Mouse (Mus musculus) heart, adult 2 months (tissue): ENCODE results near the gene Tmem26. TPM values are rescaled to one million over a fixed set of nuclear protein-coding genes. Genes with fewer than 3 reads are reported as not detected.

Source experiments
- DNase-seq, 2 experiments: peaks; one replicate each; pipeline ENCODE4 v3.0.0; 2021
- H3K27ac ChIP-seq: fragments of 200-600 bp; 2 replicates; pipeline ENCODE4 v1.8.1; 2022
- H3K27me3 ChIP-seq: fragments of 200-500 bp; 2 replicates; pipeline ENCODE4 v1.6.1; 2012; ENCODE audit warnings: mild to moderate bottlenecking, low read length, inconsistent platforms, mixed read lengths; ENCODE audit not compliant: control insufficient read depth, insufficient read depth
- H3K36me3 ChIP-seq: fragments of 200-500 bp; 2 replicates; pipeline ENCODE4 v1.6.1; 2012; ENCODE audit warnings: low read length, inconsistent platforms; ENCODE audit not compliant: control insufficient read depth, insufficient read depth
- H3K4me1 ChIP-seq: fragments of 200-500 bp; 2 replicates; pipeline ENCODE4 v1.6.1; 2011; ENCODE audit warnings: low read length; ENCODE audit not compliant: control insufficient read depth, insufficient read depth
- H3K4me3 ChIP-seq: fragments of 200-600 bp; 2 replicates; pipeline ENCODE4 v1.8.1; 2022
- H3K79me2 ChIP-seq: fragments of 200-500 bp; replicated peaks from 2 replicates; pipeline ENCODE4 v1.6.1; 2012; ENCODE audit warnings: mild to moderate bottlenecking, inconsistent platforms, low read length, moderate library complexity, mixed read lengths; ENCODE audit not compliant: control insufficient read depth, insufficient read depth
- H3K9ac ChIP-seq: fragments of 200-500 bp; 2 replicates; pipeline ENCODE4 v1.6.1; 2012; ENCODE audit warnings: low read depth, mild to moderate bottlenecking, control low read depth, inconsistent platforms, low read length, mixed read lengths
- CTCF ChIP-seq: fragments of 200-600 bp; IDR thresholded peaks from 2 replicates; pipeline ENCODE4 v1.8.1; 2022; ENCODE audit warnings: antibody characterized with exemption, mild to moderate bottlenecking, moderate library complexity
- EP300 ChIP-seq: fragments of 200-500 bp; IDR thresholded peaks from 2 replicates; pipeline ENCODE4 v1.6.1; 2011; ENCODE audit warnings: low read depth, low read length, control low read depth; ENCODE audit not compliant: insufficient read depth
- POLR2A ChIP-seq: fragments of 200-500 bp; IDR thresholded peaks from 2 replicates; pipeline ENCODE4 v1.6.1; 2011; ENCODE audit warnings: mild to moderate bottlenecking, low read depth, low read length, control low read depth; ENCODE audit not compliant: insufficient read depth
- WGBS: fragments of 180-500 bp; shearing (Covaris S2); methylation state at CpG from one replicate; pipeline ENCODE4 v1.1.7; 2018; 5-methylcytosine and 5-hydroxymethylcytosine counted together
- intact Hi-C: fragments of 180-260 bp; cut with DNase I; formaldehyde crosslinking; loops from one replicate; pipeline ENCODE4 v1.15.1; 2025
- polyA plus RNA-seq: library from polyadenylated mRNA; depleted of rRNA; stranded (reverse); fragments of >200 nt; gene quantifications from 2 replicates; pipeline ENCODE4 v1.2.3, GENCODE M21; 2012
- total RNA-seq, 2 experiments: library from RNA; stranded (reverse); gene quantifications; 2 replicates each; pipeline ENCODE4 v1.2.3; 2021

Gene Tmem26
- total and polyA plus RNA-seq, 3 experiments: 0.20 to 0.39 (median 0.37) TPM

GRCm38 (mm10) chr10:68800339-68800738 is 76.9 kb downstream of the Tmem26 start:
- 0 out of 2 replicates have a peak, but pooled peaks cover 1% of the 10 kb centered on the region for H3K4me1 ChIP-seq
- no peak overlapping the region for H3K9ac ChIP-seq
- no peak for TF ChIP-seq POLR2A
- no peak for TF ChIP-seq CTCF
- no peak for TF ChIP-seq EP300
- no peak overlapping the region for H3K27ac ChIP-seq
- intact Hi-C loops: no loop called here
- no peak for DNase-seq
- no peaks in the 10 kb centered on the region for H3K27me3 ChIP-seq
- WGBS: 93% methylated on average over 7 of the region's 7 CpGs
- H3K79me2 ChIP-seq: no peaks in the 10 kb centered on the region
- H3K36me3 ChIP-seq: no peaks in the 10 kb centered on the region
- no peak overlapping the region for H3K4me3 ChIP-seq

DNA sequence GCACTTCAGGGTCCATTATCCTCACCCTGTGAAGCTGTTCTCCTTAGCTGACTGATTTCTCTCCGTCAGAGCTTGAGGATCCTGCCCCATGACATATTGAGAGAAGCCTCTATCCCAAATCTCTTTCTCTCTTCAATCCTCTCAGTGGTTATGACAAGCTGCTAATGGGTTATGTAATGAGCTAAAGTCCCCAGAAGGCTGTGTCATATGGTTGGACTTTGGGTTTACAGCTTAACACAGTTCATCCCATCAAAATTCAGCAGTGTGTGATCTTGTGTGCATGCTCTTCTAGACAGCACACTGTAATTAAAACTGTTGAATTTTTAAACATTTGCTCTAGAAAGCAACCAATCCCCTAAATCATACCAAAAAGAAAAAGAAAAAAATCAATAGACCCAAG is 82.9 kb downstream of the Tmem26 start:
- TF ChIP-seq EP300 (no peak), CTCF (no peak), POLR2A (no peak)
- WGBS: 95% methylated on average over 1 of the region's 1 CpGs
- DNase-seq: no peak
- Histone ChIP-seq H3K27ac (no peak overlapping the region), H3K79me2 (no peaks in the 10 kb centered on the region), H3K27me3 (no peaks in the 10 kb centered on the region), H3K4me1 (no peaks in the 10 kb centered on the region), H3K4me3 (no peak overlapping the region), H3K9ac (no peak overlapping the region), H3K36me3 (no peaks in the 10 kb centered on the region)
- intact Hi-C loops: no loop called here

GRCm38 (mm10) chr10:68810958-68811357 is 87.5 kb downstream of the Tmem26 start:
- intact Hi-C loops: no loop called here

GRCm38 (mm10) chr10:68812699-68813098 is 89.3 kb downstream of the Tmem26 start:
- no peak for DNase-seq
- no peaks in the 10 kb centered on the region for H3K79me2 ChIP-seq
- TF ChIP-seq POLR2A (no peak), CTCF (no peak), EP300 (no peak)
- H3K4me1 ChIP-seq: no peaks in the 10 kb centered on the region
- H3K27ac ChIP-seq: no peak overlapping the region
- no peaks in the 10 kb centered on the region for H3K27me3 ChIP-seq
- no peak overlapping the region for H3K4me3 ChIP-seq
- intact Hi-C loops: no loop called here
- H3K36me3 ChIP-seq: no peaks in the 10 kb centered on the region
- H3K9ac ChIP-seq: no peak overlapping the region
- 90% methylated on average over 12 of the region's 12 CpGs for WGBS

More at GRCm38 (mm10) chr10:68810958-68811357, 87.5 kb downstream of the Tmem26 start:
- H3K9ac ChIP-seq: no peak overlapping the region
- no peak overlapping the region for H3K4me3 ChIP-seq
- no peaks in the 10 kb centered on the region for H3K4me1 ChIP-seq
- H3K27me3 ChIP-seq: no peaks in the 10 kb centered on the region
- no peaks in the 10 kb centered on the region for H3K36me3 ChIP-seq
- TF ChIP-seq POLR2A (no peak), CTCF (peak; percentile 17; the same call in 1 of the 2 replicates)
- H3K79me2 ChIP-seq: no peaks in the 10 kb centered on the region
- DNase-seq: no peak
- whole genome bisulfite sequencing: 85% methylated on average over 5 of the region's 5 CpGs
- no peak overlapping the region for H3K27ac ChIP-seq

DNA sequence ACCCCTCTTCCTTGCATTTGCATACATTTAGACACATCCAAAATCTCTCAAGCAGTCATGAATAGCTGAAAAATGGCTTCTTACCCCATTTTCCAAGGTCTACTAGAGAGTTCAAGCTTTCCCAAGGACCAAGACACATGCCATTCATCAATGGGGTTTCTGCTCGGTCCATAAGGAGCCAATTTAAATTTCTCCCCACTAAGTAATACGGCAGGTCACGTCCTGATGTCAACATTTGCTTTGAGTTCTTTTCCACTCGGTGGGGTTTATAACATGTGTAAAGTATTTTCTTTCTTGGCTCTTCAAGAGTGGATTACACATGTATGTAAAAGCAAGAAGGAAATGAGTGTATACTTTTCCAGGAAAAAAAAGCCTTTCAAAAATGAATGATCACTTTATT is 93.8 kb downstream of the Tmem26 start:
- Histone ChIP-seq H3K27ac (no peak overlapping the region), H3K79me2 (no peaks in the 10 kb centered on the region), H3K36me3 (no peaks in the 10 kb centered on the region), H3K4me1 (no peaks in the 10 kb centered on the region), H3K9ac (no peak overlapping the region), H3K27me3 (no peaks in the 10 kb centered on the region), H3K4me3 (no peak overlapping the region)
- TF ChIP-seq EP300 (no peak), POLR2A (no peak), CTCF (no peak)
- no peak for DNase-seq
- 84% methylated on average over 4 of the region's 4 CpGs for WGBS
- intact Hi-C loops: no loop called here

DNA sequence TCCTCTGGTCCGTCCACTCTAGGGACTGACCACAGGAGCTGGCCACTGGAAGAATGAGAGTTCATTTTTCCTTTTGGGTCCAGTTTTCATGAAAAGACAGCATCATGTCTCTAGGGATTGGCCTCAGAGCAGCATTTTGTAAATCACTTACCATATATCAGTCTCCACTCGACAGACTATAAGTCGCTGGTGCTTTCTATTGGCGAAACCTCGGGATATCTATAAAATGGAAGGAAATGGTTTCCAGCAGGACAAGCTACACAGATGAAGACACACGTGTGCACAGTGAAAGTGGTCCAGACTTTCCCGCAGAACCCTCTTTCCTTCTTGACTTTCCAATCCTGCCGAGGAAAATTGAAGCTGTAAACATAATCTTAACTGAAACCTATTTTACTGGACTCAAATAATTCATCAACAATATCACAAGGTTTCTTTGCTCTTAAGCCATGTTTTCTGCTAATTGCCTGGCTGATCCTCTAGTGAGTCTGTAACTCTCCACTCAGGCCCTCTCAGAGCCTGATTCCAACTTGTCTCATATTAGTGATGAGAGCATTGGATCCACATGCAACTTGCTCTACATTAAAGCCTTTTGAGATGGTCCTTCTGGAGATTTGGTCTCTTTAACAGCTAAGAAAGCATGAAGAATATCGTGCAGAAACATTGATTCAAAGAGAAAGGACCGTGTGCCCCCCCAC is 94.8 kb downstream of the Tmem26 start:
- intact Hi-C loops: no loop called here
- WGBS: 69% methylated on average over 10 of the region's 10 CpGs
- TF ChIP-seq CTCF (no peak), POLR2A (no peak), EP300 (no peak)

More for the DNA sequence above, 94.8 kb downstream of the Tmem26 start:
- Histone ChIP-seq H3K4me3 (no peak overlapping the region), H3K36me3 (no peaks in the 10 kb centered on the region), H3K4me1 (no peaks in the 10 kb centered on the region; the same call in 1 of the 2 replicates), H3K79me2 (no peaks in the 10 kb centered on the region), H3K27ac (no peak overlapping the region), H3K9ac (no peak overlapping the region), H3K27me3 (no peaks in the 10 kb centered on the region)
- no peak for DNase-seq
